Mouse (Mus musculus): ENCODE results near the gene Caml. TPM values are rescaled to one million over a fixed set of nuclear protein-coding genes. Genes with fewer than 3 reads are reported as not detected.
"Not testable (repeated sequence)": the region's sequence is repeated elsewhere in the genome, so short reads cannot be mapped to it uniquely, and the experiment has no call there.

Caml gene
- polyA plus RNA-seq, 1 experiment from 2014 or later: 58.4 TPM

GRCm38 (mm10) chr13:55599566-55600540 is 23.0 kb upstream of the Caml start, which contains the start of gene B4galt7:
TSS of gene B4galt7 (plus strand) at chr13:55599896.
- H3K36me3 ChIP-seq: peaks cover 32% of the 10 kb centered on the region

DNA sequence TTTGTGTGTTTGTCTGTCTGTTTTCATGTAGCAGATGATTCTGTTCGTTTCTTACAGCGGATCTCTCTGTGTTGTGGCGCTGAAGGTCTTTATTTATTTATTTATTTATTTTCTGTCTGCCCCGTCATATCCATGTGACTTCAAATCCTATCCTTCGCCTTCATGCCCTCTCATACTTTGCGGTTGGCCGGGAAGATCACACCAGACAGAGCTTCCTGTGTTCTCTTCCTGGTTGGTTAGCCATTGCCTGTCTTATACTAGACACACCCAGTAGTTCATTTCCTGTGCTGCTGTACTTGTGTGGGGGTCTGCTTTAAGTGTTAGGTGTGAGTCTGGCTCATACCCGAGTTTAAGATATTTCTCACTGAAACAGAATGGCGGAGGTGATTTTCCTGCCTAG is 22.1 kb upstream of the Caml start:
- H3K9ac ChIP-seq: peak overlapping the region; percentile 88
- peaks cover 17% of the 10 kb centered on the region for H3K4me1 ChIP-seq
- peak overlapping the region; percentile 79 for H3K4me2 ChIP-seq
- no peak overlapping the region for H3K27ac ChIP-seq
- no peaks in the 10 kb centered on the region for H3K9me3 ChIP-seq
- WGBS: 15% methylated on average over 9 of the region's 9 CpGs
- H3K36me3 ChIP-seq: peaks cover 24% of the 10 kb centered on the region
- ATAC-seq (ENCODE audit: borderline replicate concordance, extremely low read depth, low FRiP score, low TSS enrichment): no peak
- peak overlapping the region; percentile 89 for H3K4me3 ChIP-seq
- no peaks in the 10 kb centered on the region for H3K27me3 ChIP-seq

More at GRCm38 (mm10) chr13:55599566-55600540, 23.0 kb upstream of the Caml start, which contains the start of gene B4galt7:
- Histone ChIP-seq H3K27ac (peak within 1 kb of the TSS; percentile 34), H3K27me3 (no peaks in the 10 kb centered on the region), H3K4me3 (peak within 1 kb of the TSS; percentile 89), H3K9me3 (no peaks in the 10 kb centered on the region), H3K4me1 (peaks cover 17% of the 10 kb centered on the region), H3K9ac (peak within 1 kb of the TSS; percentile 88), H3K4me2 (peak within 1 kb of the TSS; percentile 79)
- ATAC-seq (ENCODE audit: borderline replicate concordance, extremely low read depth, low FRiP score, low TSS enrichment): peak; percentile 89
- 6% methylated on average over 51 of the region's 51 CpGs for whole genome bisulfite sequencing

- 3% methylated on average over 3 of the region's 3 CpGs for WGBS
- Histone ChIP-seq H3K27me3 (no peaks in the 10 kb centered on the region), H3K4me3 (no peak overlapping the region), H3K4me2 (no peak overlapping the region), H3K36me3 (peaks cover 21% of the 10 kb centered on the region), H3K4me1 (peaks cover 17% of the 10 kb centered on the region), H3K27ac (no peak overlapping the region), H3K9me3 (no peaks in the 10 kb centered on the region), H3K9ac (no peak overlapping the region)
- no peak for ATAC-seq (ENCODE audit: borderline replicate concordance, extremely low read depth, low FRiP score, low TSS enrichment)
These were observed 21.2 kb upstream of the Caml start for GRCm38 (mm10) chr13:55601611-55602010.

DNA sequence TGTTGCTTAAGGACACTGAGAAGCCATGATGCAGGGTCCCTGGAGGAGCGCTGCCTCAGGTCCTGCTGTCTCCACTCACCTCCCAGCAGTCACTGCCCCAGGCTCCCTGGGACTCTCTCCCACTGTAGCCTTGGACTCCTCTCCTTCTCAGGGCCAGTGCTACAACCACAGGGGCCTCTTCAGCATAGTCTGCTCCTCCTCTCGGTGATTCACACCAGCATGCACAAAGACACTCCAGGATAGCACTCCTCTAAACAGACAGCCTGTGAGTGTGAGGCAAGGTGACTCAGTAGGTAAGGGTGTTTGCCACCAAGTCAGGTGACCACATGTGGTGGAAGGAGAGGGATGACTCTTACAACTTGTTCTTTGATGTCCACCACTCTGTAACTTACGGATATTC is 18.2 kb upstream of the Caml start:
- peaks cover 12% of the 10 kb centered on the region for H3K4me1 ChIP-seq
- no peak for ATAC-seq (ENCODE audit: borderline replicate concordance, extremely low read depth, low FRiP score, low TSS enrichment)
- WGBS: 84% methylated on average over 3 of the region's 3 CpGs
- H3K9ac ChIP-seq: no peak overlapping the region
- H3K27ac ChIP-seq: no peak overlapping the region
- H3K9me3 ChIP-seq: no peaks in the 10 kb centered on the region
- H3K4me2 ChIP-seq: no peak overlapping the region
- no peak overlapping the region for H3K4me3 ChIP-seq
- H3K36me3 ChIP-seq: peaks cover 36% of the 10 kb centered on the region
- no peaks in the 10 kb centered on the region for H3K27me3 ChIP-seq

DNA sequence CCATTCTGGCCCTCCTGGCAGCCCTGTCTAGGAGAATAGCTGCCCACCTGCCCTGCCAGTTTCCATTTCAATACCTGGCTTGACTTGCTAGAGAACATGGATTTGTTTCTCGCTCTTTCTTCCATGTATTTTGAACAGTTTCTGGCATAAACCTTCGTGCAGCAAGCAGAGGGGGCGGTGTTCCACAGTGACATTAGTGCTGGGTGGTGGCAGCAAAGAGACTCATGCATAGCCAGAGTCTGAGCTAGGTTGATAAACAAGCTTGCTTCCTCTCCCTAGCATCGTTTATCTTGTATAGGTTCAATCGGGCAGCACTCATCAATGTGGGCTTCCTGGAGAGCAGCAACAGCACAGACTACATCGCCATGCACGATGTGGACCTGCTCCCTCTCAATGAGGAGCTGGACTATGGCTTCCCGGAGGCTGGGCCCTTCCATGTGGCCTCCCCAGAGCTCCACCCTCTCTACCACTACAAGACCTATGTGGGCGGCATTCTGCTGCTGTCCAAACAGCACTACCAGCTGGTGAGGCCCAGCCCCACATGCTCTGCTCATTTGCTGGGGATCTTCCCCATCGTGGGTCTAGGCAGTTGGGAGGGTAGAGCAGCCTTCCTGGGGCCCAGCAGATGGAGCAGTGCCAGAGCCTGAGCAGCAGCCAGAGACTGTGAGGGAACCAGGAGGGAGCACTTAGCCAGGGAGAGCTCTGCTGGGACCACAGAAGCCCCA is 15.7 kb upstream of the Caml start:
- ATAC-seq (ENCODE audit: borderline replicate concordance, extremely low read depth, low FRiP score, low TSS enrichment): no peak; the same call in 1 of the 2 replicates
- Histone ChIP-seq H3K27me3 (no peaks in the 10 kb centered on the region), H3K36me3 (peaks cover 36% of the 10 kb centered on the region), H3K9ac (no peak overlapping the region), H3K4me3 (no peak overlapping the region), H3K4me2 (no peak overlapping the region), H3K4me1 (no peaks in the 10 kb centered on the region), H3K27ac (no peak overlapping the region), H3K9me3 (no peaks in the 10 kb centered on the region)
- 73% methylated on average over 10 of the region's 10 CpGs for WGBS

DNA sequence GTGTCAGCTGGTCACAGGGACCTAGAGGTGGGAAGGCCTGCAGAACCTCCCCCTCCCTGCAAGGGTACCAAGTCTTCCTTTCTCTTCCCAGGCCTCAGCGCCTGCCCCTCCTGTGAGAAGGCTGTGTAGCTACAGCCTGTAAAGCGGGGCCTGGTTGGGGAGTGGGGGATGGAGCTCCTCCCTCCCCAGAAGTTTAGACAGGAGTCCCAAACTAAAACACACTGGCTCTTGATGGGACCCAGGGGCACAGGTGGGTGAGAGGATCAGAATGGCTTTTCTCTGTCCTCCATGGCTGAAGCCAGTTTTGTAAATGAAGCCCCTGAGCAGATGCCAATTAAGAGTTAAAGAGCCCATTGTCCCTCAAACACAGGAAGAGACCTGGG is 15.2 kb upstream of the Caml start:
- Histone ChIP-seq H3K36me3 (peaks cover 36% of the 10 kb centered on the region), H3K4me3 (no peak overlapping the region), H3K27me3 (no peaks in the 10 kb centered on the region), H3K4me2 (no peak overlapping the region), H3K9me3 (no peaks in the 10 kb centered on the region), H3K4me1 (no peaks in the 10 kb centered on the region), H3K27ac (no peak overlapping the region), H3K9ac (no peak overlapping the region)
- 85% methylated on average over 2 of the region's 2 CpGs for WGBS
- 0 out of 2 replicates have a peak, but pooled peaks have one; percentile 13 for ATAC-seq (ENCODE audit: borderline replicate concordance, extremely low read depth, low FRiP score, low TSS enrichment)

GRCm38 (mm10) chr13:55611996-55612395 is 10.8 kb upstream of the Caml start:
- no peak overlapping the region for H3K4me3 ChIP-seq
- peaks cover 26% of the 10 kb centered on the region for H3K36me3 ChIP-seq
- H3K27ac ChIP-seq: no peak overlapping the region
- H3K27me3 ChIP-seq: no peaks in the 10 kb centered on the region
- no peak overlapping the region for H3K9ac ChIP-seq
- H3K4me2 ChIP-seq: no peak overlapping the region
- no peaks in the 10 kb centered on the region for H3K9me3 ChIP-seq
- H3K4me1 ChIP-seq: no peaks in the 10 kb centered on the region
- WGBS: 89% methylated on average over 7 of the region's 7 CpGs
- no peak for ATAC-seq (ENCODE audit: borderline replicate concordance, extremely low read depth, low FRiP score, low TSS enrichment)

- Histone ChIP-seq H3K9ac (no peak overlapping the region), H3K4me3 (no peak overlapping the region), H3K4me1 (no peaks in the 10 kb centered on the region), H3K4me2 (no peak overlapping the region), H3K27ac (no peak overlapping the region), H3K36me3 (peaks cover 11% of the 10 kb centered on the region), H3K27me3 (no peaks in the 10 kb centered on the region), H3K9me3 (no peaks in the 10 kb centered on the region)
- no peak for ATAC-seq (ENCODE audit: borderline replicate concordance, extremely low read depth, low FRiP score, low TSS enrichment)
- 40% methylated on average over 5 of the region's 5 CpGs for WGBS
These were observed 9.3 kb upstream of the Caml start for GRCm38 (mm10) chr13:55613471-55613870.

GRCm38 (mm10) chr13:55619328-55619727 is 3.5 kb upstream of the Caml start:
- H3K9me3 ChIP-seq: no peaks in the 10 kb centered on the region
- no peaks in the 10 kb centered on the region for H3K27me3 ChIP-seq
- no peaks in the 10 kb centered on the region for H3K36me3 ChIP-seq
- H3K4me3 ChIP-seq: no peak overlapping the region
- H3K4me1 ChIP-seq: peaks cover 15% of the 10 kb centered on the region
- ATAC-seq (ENCODE audit: borderline replicate concordance, extremely low read depth, low FRiP score, low TSS enrichment): no peak
- H3K9ac ChIP-seq: no peak overlapping the region
- 81% methylated on average over 4 of the region's 4 CpGs for WGBS
- H3K4me2 ChIP-seq: no peak overlapping the region
- H3K27ac ChIP-seq: no peak overlapping the region

DNA sequence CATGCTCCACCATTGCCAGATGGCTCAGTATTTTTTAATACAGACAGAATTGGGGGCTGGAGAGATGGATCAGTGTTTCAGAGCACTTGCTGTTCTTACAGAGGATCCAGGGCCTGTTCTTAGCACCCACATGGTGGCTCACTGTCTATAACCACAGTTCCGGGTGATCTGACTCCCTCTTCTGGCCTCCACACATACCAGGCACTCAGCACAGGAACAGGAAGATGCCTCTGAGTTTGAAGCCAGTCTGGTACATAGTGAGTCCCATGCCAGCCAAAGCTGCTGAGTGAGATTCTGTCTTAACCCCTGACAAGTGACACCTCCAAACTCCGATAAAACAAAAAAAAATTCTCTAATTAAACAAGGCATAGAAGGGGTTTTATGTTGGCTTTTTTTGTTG is 2.5 kb upstream of the Caml start:
- peaks cover 21% of the 10 kb centered on the region for H3K4me1 ChIP-seq
- ATAC-seq (ENCODE audit: borderline replicate concordance, extremely low read depth, low FRiP score, low TSS enrichment): no peak
- H3K9ac ChIP-seq: no peak overlapping the region
- 77% methylated on average over 2 of the region's 2 CpGs for WGBS
- H3K27ac ChIP-seq: no peak overlapping the region
- H3K36me3 ChIP-seq: peaks cover 1% of the 10 kb centered on the region
- H3K4me3 ChIP-seq: no peak overlapping the region
- H3K4me2 ChIP-seq: no peak overlapping the region
- H3K27me3 ChIP-seq: no peaks in the 10 kb centered on the region
- H3K9me3 ChIP-seq: no peaks in the 10 kb centered on the region

- H3K36me3 ChIP-seq: peaks cover 12% of the 10 kb centered on the region
- 19% methylated on average over 20 of the region's 20 CpGs for WGBS
- peak overlapping the region; percentile 86 for H3K4me3 ChIP-seq
- peak overlapping the region; percentile 77 for H3K4me2 ChIP-seq
- peak overlapping the region; percentile 81 for H3K27ac ChIP-seq
- H3K9me3 ChIP-seq, H3K27me3 ChIP-seq: not testable (repeated sequence)
- peak; percentile 3; the same call in 1 of the 2 replicates for ATAC-seq (ENCODE audit: borderline replicate concordance, extremely low read depth, low FRiP score, low TSS enrichment)
- H3K9ac ChIP-seq: peak overlapping the region; percentile 80
- H3K4me1 ChIP-seq: peaks cover 21% of the 10 kb centered on the region
These were observed 603 bp upstream of the Caml start for GRCm38 (mm10) chr13:55622156-55622648.
